Mouse (Mus musculus) lung, postnatal 0 days (tissue): ENCODE measurements around the gene Kat6b. TPM values are rescaled to one million over a fixed set of nuclear protein-coding genes. Genes with fewer than 3 reads are reported as not detected.

ENCODE experiments used
- ATAC-seq: fragments of 200-750 bp; cut with Nextera tagmentation; 2 replicates; pipeline ENCODE4 v1.8.0; 2017; ENCODE audit warnings: moderate library complexity
- DNase-seq: peaks from one replicate; pipeline ENCODE4 v3.0.0-alpha.2; 2016; ENCODE audit warnings: low spot score
- H3K27ac ChIP-seq: fragments of 300-500 bp; sonication (generic); 2 replicates; pipeline ENCODE4 v1.5.1; 2014; ENCODE audit warnings: antibody characterized with exemption, mild to moderate bottlenecking, low read length, mixed read lengths
- H3K27me3 ChIP-seq: fragments of 300-500 bp; sonication (generic); replicated peaks from 2 replicates; pipeline ENCODE4 v1.6.1; 2014; ENCODE audit warnings: low read length, mixed read lengths; ENCODE audit not compliant: insufficient read depth
- H3K36me3 ChIP-seq: fragments of 300-500 bp; sonication (generic); 2 replicates; pipeline ENCODE4 v1.6.1; 2014; ENCODE audit warnings: low read length, mixed read lengths; ENCODE audit not compliant: insufficient read depth
- H3K4me1 ChIP-seq: fragments of 300-500 bp; sonication (generic); 2 replicates; pipeline ENCODE4 v1.6.1; 2014; ENCODE audit warnings: antibody characterized with exemption, low read depth, low read length, mixed read lengths; ENCODE audit not compliant: insufficient read depth
- H3K4me2 ChIP-seq: fragments of 300-500 bp; sonication (generic); replicated peaks from 2 replicates; pipeline ENCODE4 v1.6.1; 2014; ENCODE audit warnings: low read depth, mild to moderate bottlenecking, low read length, moderate library complexity, mixed read lengths
- H3K4me3 ChIP-seq: fragments of 300-500 bp; sonication (generic); 2 replicates; pipeline ENCODE4 v1.5.1; 2014; ENCODE audit warnings: low read depth, low read length
- H3K9ac ChIP-seq: fragments of 300-500 bp; sonication (generic); replicated peaks from 2 replicates; pipeline ENCODE4 v1.6.1; 2014; ENCODE audit warnings: low read depth, mild to moderate bottlenecking
- H3K9me3 ChIP-seq: fragments of 300-500 bp; sonication (generic); 2 replicates; pipeline ENCODE4 v1.6.1; 2016; ENCODE audit warnings: low read length, mixed read lengths
- CTCF ChIP-seq: IDR thresholded peaks from 2 replicates; pipeline ENCODE4 v1.5.1; 2016; ENCODE audit warnings: antibody characterized with exemption, mild to moderate bottlenecking
- EP300 ChIP-seq: IDR thresholded peaks from 2 replicates; pipeline ENCODE4 v1.6.1; 2016; ENCODE audit warnings: antibody characterized with exemption, mild to moderate bottlenecking, control low read depth
- WGBS: fragments of 180-500 bp; shearing (Covaris S2); extraction: QIAGEN DNeasy Blood & Tissue Kit; methylation state at CpG from one replicate; pipeline ENCODE4 v1.1.7; 2014; 5-methylcytosine and 5-hydroxymethylcytosine counted together
- polyA plus RNA-seq: library from polyadenylated mRNA; unstranded; fragments of >200 nt; fragmentation: Nextera tagmentation; extraction: Ambion mirVana; gene quantifications from 2 replicates; pipeline ENCODE4 v1.2.1, GENCODE M21; 2015

Kat6b gene
- polyA plus RNA-seq, 1 experiment from 2014 or later, result 5.3 TPM

DNA sequence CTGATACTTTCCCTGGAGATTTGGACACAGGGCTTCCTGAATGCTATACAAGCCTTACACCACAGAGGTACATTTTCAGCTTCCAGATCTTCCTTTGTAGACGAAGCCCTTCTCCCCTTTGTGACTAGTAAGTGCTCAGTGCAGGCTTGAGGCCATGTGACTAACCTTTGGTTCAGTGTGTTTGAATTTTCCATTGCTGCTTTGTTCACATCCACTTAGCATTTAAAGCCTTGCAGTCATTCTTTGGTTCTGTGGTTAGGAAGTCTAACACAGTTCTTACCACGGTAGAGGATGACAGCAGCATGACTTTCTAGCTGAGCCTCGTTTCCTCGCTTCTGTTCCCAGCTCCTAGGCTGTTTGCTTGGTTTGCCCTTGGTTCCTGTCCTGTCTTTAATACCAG is 44.4 kb downstream of the Kat6b start:
- no peaks in the 10 kb centered on the region for H3K9me3 ChIP-seq
- H3K27ac ChIP-seq, result no peak overlapping the region
- ATAC-seq (no peak), DNase-seq (no peak)
- TF ChIP-seq CTCF, result no peak
- TF ChIP-seq EP300, result no peak
- WGBS, result 72% methylated on average over 4 of the region's 4 CpGs
- peaks cover 13% of the 10 kb centered on the region; the same call in 1 of the 2 replicates for H3K4me1 ChIP-seq
- H3K4me2 ChIP-seq, result no peak overlapping the region
- no peak overlapping the region for H3K9ac ChIP-seq
- H3K36me3 ChIP-seq, result no peaks in the 10 kb centered on the region
- no peak overlapping the region for H3K4me3 ChIP-seq
- no peaks in the 10 kb centered on the region for H3K27me3 ChIP-seq

DNA sequence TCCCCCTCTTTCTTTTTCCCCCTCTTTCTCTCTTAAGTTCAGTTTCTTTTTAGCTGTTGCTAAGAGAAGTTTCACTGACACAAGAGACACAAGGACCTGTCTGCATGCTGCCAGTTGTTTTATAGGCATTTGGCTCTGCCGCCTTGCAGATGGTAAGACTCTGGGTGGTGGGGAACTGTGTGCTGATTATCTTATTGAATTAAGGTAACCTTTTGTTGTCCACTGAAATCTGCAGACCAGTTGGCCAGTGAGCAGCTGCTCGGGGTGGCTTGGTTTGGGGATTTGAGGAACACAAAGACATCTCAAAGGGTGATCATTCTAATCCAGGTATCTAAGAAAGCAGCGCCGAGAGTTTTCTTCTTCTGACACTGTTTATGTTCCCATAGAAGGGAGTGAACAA is 52.3 kb downstream of the Kat6b start:
- Histone ChIP-seq H3K9ac (no peak overlapping the region), H3K9me3 (no peaks in the 10 kb centered on the region), H3K4me2 (no peak overlapping the region), H3K4me3 (no peak overlapping the region), H3K27ac (no peak overlapping the region), H3K4me1 (no peaks in the 10 kb centered on the region; the same call in 1 of the 2 replicates), H3K36me3 (no peaks in the 10 kb centered on the region), H3K27me3 (no peaks in the 10 kb centered on the region)
- TF ChIP-seq CTCF (no peak), EP300 (no peak)
- ATAC-seq (no peak), DNase-seq (no peak)
- 80% methylated on average over 4 of the region's 4 CpGs for WGBS

DNA sequence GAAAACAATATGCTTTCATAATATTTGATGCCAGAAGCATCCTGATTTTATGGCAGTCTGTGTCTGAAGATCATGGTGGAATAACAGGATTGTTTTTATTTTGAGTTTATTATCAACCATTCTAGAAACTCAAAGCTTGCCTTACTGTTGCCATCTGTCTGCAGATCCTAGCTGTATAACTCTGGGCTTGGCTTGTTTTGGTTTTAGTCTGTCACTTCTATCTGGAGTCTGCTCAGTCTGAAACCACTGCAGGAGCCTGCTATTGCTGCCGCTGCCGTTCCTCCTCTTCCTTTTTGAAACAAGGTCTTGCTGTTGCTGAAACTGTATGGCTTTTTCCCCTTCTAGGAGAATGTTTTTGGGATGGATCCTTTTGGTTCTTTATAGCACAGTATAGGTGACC is 52.8 kb downstream of the Kat6b start:
- WGBS, result 72% methylated on average over 2 of the region's 2 CpGs
- Histone ChIP-seq H3K4me3 (no peak overlapping the region), H3K27ac (no peak overlapping the region), H3K9me3 (no peaks in the 10 kb centered on the region), H3K36me3 (no peaks in the 10 kb centered on the region), H3K27me3 (no peaks in the 10 kb centered on the region), H3K9ac (no peak overlapping the region), H3K4me2 (no peak overlapping the region), H3K4me1 (no peaks in the 10 kb centered on the region; the same call in 1 of the 2 replicates)
- TF ChIP-seq EP300, result no peak
- no peak for TF ChIP-seq CTCF
- no peak for DNase-seq
- no peak for ATAC-seq

DNA sequence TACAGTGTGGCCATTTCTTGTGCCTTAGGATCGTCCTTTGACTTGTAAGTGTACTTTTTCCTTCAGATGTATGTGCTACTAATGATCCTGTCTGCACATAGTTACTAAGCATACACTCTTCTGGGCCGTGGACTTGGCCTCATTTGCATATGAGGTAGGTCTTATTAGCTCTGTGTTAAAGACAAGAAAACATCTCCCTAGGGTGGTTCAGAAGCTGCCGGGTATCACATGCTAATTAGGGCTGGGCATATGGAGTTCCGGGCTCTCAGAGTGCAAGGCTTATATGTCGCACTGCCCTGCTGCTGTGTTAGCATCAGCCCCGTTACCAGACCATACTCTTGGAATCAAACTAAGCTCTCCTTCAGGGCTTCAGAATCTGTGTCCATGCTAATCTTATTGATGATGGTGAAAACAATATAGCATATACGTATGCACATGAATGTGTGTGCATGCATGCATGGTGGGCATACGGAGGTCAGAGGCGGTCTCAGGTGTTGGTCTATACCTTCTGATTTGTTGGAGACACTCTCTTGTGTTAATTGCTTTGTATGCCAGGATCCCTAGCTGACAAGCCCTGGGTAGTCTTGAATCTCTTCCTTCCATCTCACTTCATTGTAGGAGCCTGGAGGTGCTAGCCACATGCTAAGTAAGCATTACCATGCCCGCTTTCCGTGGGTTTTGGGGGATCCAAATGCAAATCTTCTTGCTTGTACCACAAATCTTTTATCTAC is 53.5 kb downstream of the Kat6b start:
- Histone ChIP-seq H3K36me3 (no peaks in the 10 kb centered on the region), H3K9ac (no peak overlapping the region), H3K4me1 (no peaks in the 10 kb centered on the region; the same call in 1 of the 2 replicates), H3K27ac (no peak overlapping the region), H3K4me3 (no peak overlapping the region), H3K4me2 (no peak overlapping the region), H3K27me3 (no peaks in the 10 kb centered on the region), H3K9me3 (no peaks in the 10 kb centered on the region)
- WGBS, result 88% methylated on average over 11 of the region's 11 CpGs
- no peak for TF ChIP-seq CTCF
- no peak for TF ChIP-seq EP300
- no peak for ATAC-seq
- no peak for DNase-seq

DNA sequence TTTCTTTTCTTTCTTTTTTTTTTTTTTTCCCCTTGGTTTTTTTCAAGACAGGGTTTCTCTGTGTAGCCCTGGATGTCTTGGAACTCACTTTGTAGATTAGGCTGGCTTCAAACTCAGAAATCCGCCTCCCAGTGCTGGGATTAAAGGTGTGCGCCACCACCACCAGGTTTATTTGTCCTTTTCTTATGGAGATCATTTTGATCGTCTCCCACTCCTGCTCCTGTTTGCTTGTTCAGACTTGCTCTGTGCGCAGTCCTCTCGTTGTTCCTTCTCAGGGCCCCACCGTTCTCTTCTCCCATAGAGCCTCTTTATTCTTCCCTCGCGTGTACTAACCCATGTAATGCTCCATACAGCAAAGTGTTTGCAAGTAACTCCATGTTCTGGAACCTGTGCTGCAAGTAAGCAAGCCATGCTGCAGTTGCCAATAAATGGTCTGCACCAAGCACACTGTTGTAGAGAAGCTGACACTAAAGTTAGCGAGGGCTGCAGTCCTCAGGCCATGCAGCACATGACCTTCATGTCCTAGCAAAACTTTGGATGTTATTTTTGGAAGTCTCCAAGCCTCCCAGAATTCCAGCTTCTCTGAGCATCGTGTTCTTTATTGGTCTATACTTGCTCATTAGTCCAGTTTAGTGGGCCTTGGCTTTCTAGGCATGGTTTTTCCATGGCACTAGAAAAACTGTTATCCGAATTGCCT is 55.4 kb downstream of the Kat6b start:
- no peaks in the 10 kb centered on the region for H3K36me3 ChIP-seq
- 78% methylated on average over 11 of the region's 11 CpGs for WGBS
- no peaks in the 10 kb centered on the region for H3K27me3 ChIP-seq
- no peak for ATAC-seq
- no peaks in the 10 kb centered on the region; the same call in 1 of the 2 replicates for H3K4me1 ChIP-seq
- no peak overlapping the region for H3K4me3 ChIP-seq
- TF ChIP-seq EP300, result no peak
- TF ChIP-seq CTCF, result no peak
- DNase-seq, result no peak
- H3K27ac ChIP-seq, result no peak overlapping the region
- no peak overlapping the region for H3K4me2 ChIP-seq
- H3K9ac ChIP-seq, result no peak overlapping the region
- H3K9me3 ChIP-seq, result no peaks in the 10 kb centered on the region

DNA sequence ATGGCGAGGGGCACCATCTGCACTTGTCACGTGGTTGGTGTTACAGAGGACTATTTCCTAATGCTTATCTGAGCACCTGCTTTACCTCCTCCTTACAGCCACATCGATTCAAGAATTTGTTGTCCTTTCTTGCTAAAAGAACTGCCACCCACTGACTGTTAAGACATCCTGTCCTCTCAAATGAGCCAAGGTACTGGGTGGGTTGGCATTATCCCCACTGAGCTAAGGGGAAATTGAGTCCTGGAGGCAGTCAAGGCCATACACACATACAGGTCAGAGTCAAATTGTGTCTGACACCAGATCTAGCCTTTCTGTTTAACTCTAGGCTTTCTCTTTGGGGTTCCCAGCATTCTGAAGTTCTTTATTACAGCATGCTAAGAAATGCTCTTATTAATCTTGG is 56.6 kb downstream of the Kat6b start:
- DNase-seq (no peak), ATAC-seq (no peak)
- Histone ChIP-seq H3K9me3 (no peaks in the 10 kb centered on the region), H3K4me3 (no peak overlapping the region), H3K4me1 (no peaks in the 10 kb centered on the region; the same call in 1 of the 2 replicates), H3K27ac (no peak overlapping the region), H3K27me3 (no peaks in the 10 kb centered on the region), H3K9ac (no peak overlapping the region), H3K4me2 (no peak overlapping the region), H3K36me3 (no peaks in the 10 kb centered on the region)
- no peak for TF ChIP-seq CTCF
- no peak for TF ChIP-seq EP300
- 77% methylated on average over 3 of the region's 3 CpGs for WGBS
